Mouse (Mus musculus): ENCODE results near the gene Dennd5a. TPM values are rescaled to one million over a fixed set of nuclear protein-coding genes. Genes with fewer than 3 reads are reported as not detected.

Dennd5a gene
- polyA plus RNA-seq, 1 experiment from 2014 or later, result 58.3 TPM

GRCm38 (mm10) chr7:109866643-109867042, 93.6 kb downstream of the Dennd5a start:
- Histone ChIP-seq H3K27ac (replicated peaks; ENCODE audit: low read depth, low read length) (no peak overlapping the region), H3K9me3 (ENCODE audit: control insufficient read depth, low read length) (0 out of 2 replicates have a peak, but pooled peaks cover 3% of the 10 kb centered on the region), H3K9ac (ENCODE audit: low read depth, low read length) (no peak overlapping the region), H3K4me2 (ENCODE audit: low read depth, low read length) (no peak overlapping the region), H3K36me3 (ENCODE audit: control insufficient read depth, insufficient read depth, low read length) (no peaks in the 10 kb centered on the region), H3K27me3 (replicated peaks; ENCODE audit: control insufficient read depth, insufficient read depth, low read length) (peaks cover 25% of the 10 kb centered on the region), H3K4me1 (ENCODE audit: control insufficient read depth, insufficient read depth, low read length) (no peaks in the 10 kb centered on the region; the same call in 1 of the 2 replicates), H3K4me3 (ENCODE audit: low read depth, low read length) (no peak overlapping the region)
- ATAC-seq (ENCODE audit: low read depth), result no peak
- WGBS, result 67% methylated on average over 3 of the region's 3 CpGs
- DNase-seq (ENCODE audit: low spot score), result no peak

- ATAC-seq (ENCODE audit: low read depth) (peak; percentile 77), DNase-seq (ENCODE audit: low spot score) (peak; percentile 20)
- Histone ChIP-seq H3K4me2 (ENCODE audit: low read depth, low read length) (peak within 1 kb of the TSS; percentile 98), H3K27ac (replicated peaks; ENCODE audit: low read depth, low read length) (no peak within 1 kb of the TSS), H3K9ac (ENCODE audit: low read depth, low read length) (peak within 1 kb of the TSS; percentile 73), H3K27me3 (replicated peaks; ENCODE audit: control insufficient read depth, insufficient read depth, low read length) (peaks cover 25% of the 10 kb centered on the region), H3K4me1 (ENCODE audit: control insufficient read depth, insufficient read depth, low read length) (no peaks in the 10 kb centered on the region; the same call in 1 of the 2 replicates), H3K36me3 (ENCODE audit: control insufficient read depth, insufficient read depth, low read length) (no peaks in the 10 kb centered on the region), H3K9me3 (ENCODE audit: control insufficient read depth, low read length) (0 out of 2 replicates have a peak, but pooled peaks cover 3% of the 10 kb centered on the region), H3K4me3 (ENCODE audit: low read depth, low read length) (peak within 1 kb of the TSS; percentile 58)
- 2% methylated on average over 31 of the region's 69 CpGs for WGBS
These were observed 94.7 kb downstream of the Dennd5a start, which contains the start of gene Scube2 for GRCm38 (mm10) chr7:109865370-109866229. Gene Scube2 (minus strand): TSS chr7:109865679.

- no peak for ATAC-seq (ENCODE audit: low read depth)
These were observed 96.7 kb downstream of the Dennd5a start for GRCm38 (mm10) chr7:109863561-109863960.

GRCm38 (mm10) chr7:109860162-109860561, 100.1 kb downstream of the Dennd5a start:
- Histone ChIP-seq H3K9ac (ENCODE audit: low read depth, low read length) (no peak overlapping the region), H3K4me1 (ENCODE audit: control insufficient read depth, insufficient read depth, low read length) (no peaks in the 10 kb centered on the region), H3K9me3 (ENCODE audit: control insufficient read depth, low read length) (no peaks in the 10 kb centered on the region), H3K27ac (replicated peaks; ENCODE audit: low read depth, low read length) (no peak overlapping the region), H3K27me3 (replicated peaks; ENCODE audit: control insufficient read depth, insufficient read depth, low read length) (peaks cover 22% of the 10 kb centered on the region), H3K4me2 (ENCODE audit: low read depth, low read length) (no peak overlapping the region), H3K36me3 (ENCODE audit: control insufficient read depth, insufficient read depth, low read length) (no peaks in the 10 kb centered on the region), H3K4me3 (ENCODE audit: low read depth, low read length) (no peak overlapping the region)
- ATAC-seq (ENCODE audit: low read depth) (no peak), DNase-seq (ENCODE audit: low spot score) (no peak)
- 86% methylated on average over 7 of the region's 7 CpGs for WGBS

More at GRCm38 (mm10) chr7:109863561-109863960, 96.7 kb downstream of the Dennd5a start:
- H3K36me3 ChIP-seq (ENCODE audit: control insufficient read depth, insufficient read depth, low read length), result no peaks in the 10 kb centered on the region
- WGBS, result 25% methylated on average over 4 of the region's 4 CpGs
- no peak overlapping the region for H3K4me3 ChIP-seq (ENCODE audit: low read depth, low read length)
- H3K9me3 ChIP-seq (ENCODE audit: control insufficient read depth, low read length), result no peaks in the 10 kb centered on the region
- no peak overlapping the region for H3K27ac ChIP-seq (replicated peaks; ENCODE audit: low read depth, low read length)
- no peak overlapping the region for H3K9ac ChIP-seq (ENCODE audit: low read depth, low read length)
- H3K4me1 ChIP-seq (ENCODE audit: control insufficient read depth, insufficient read depth, low read length), result no peaks in the 10 kb centered on the region; the same call in 1 of the 2 replicates
- no peak for DNase-seq (ENCODE audit: low spot score)
- H3K27me3 ChIP-seq (replicated peaks; ENCODE audit: control insufficient read depth, insufficient read depth, low read length), result peaks cover 25% of the 10 kb centered on the region
- no peak overlapping the region for H3K4me2 ChIP-seq (ENCODE audit: low read depth, low read length)

- ATAC-seq (ENCODE audit: low read depth) (no peak), DNase-seq (ENCODE audit: low spot score) (no peak)
- H3K36me3 ChIP-seq (ENCODE audit: control insufficient read depth, insufficient read depth, low read length), result no peaks in the 10 kb centered on the region
- H3K9me3 ChIP-seq (ENCODE audit: control insufficient read depth, low read length), result no peaks in the 10 kb centered on the region
- H3K4me2 ChIP-seq (ENCODE audit: low read depth, low read length), result no peak overlapping the region
- H3K9ac ChIP-seq (ENCODE audit: low read depth, low read length), result no peak overlapping the region
- no peak overlapping the region for H3K4me3 ChIP-seq (ENCODE audit: low read depth, low read length)
- H3K27me3 ChIP-seq (replicated peaks; ENCODE audit: control insufficient read depth, insufficient read depth, low read length), result peaks cover 14% of the 10 kb centered on the region; the same call in 1 of the 2 replicates
- H3K4me1 ChIP-seq (ENCODE audit: control insufficient read depth, insufficient read depth, low read length), result no peaks in the 10 kb centered on the region
- 58% methylated on average over 6 of the region's 6 CpGs for WGBS
- H3K27ac ChIP-seq (replicated peaks; ENCODE audit: low read depth, low read length), result no peak overlapping the region
These were observed 100.9 kb downstream of the Dennd5a start for GRCm38 (mm10) chr7:109859354-109859753.

GRCm38 (mm10) chr7:109852752-109853212, 107.5 kb downstream of the Dennd5a start:
- H3K4me1 ChIP-seq (ENCODE audit: control insufficient read depth, insufficient read depth, low read length), result no peaks in the 10 kb centered on the region
- no peaks in the 10 kb centered on the region for H3K9me3 ChIP-seq (ENCODE audit: control insufficient read depth, low read length)
- peak; percentile 23 for DNase-seq (ENCODE audit: low spot score)
- H3K27ac ChIP-seq (replicated peaks; ENCODE audit: low read depth, low read length), result no peak overlapping the region
- no peak overlapping the region for H3K4me2 ChIP-seq (ENCODE audit: low read depth, low read length)
- ATAC-seq (ENCODE audit: low read depth), result peak; percentile 67; the same call in 1 of the 2 replicates
- no peak overlapping the region for H3K9ac ChIP-seq (ENCODE audit: low read depth, low read length)
- H3K4me3 ChIP-seq (ENCODE audit: low read depth, low read length), result no peak overlapping the region
- WGBS, result 58% methylated on average over 7 of the region's 7 CpGs
- H3K27me3 ChIP-seq (replicated peaks; ENCODE audit: control insufficient read depth, insufficient read depth, low read length), result no peaks in the 10 kb centered on the region
- no peaks in the 10 kb centered on the region for H3K36me3 ChIP-seq (ENCODE audit: control insufficient read depth, insufficient read depth, low read length)

- no peaks in the 10 kb centered on the region for H3K9me3 ChIP-seq (ENCODE audit: control insufficient read depth, low read length)
- no peak for DNase-seq (ENCODE audit: low spot score)
- no peak overlapping the region for H3K4me2 ChIP-seq (ENCODE audit: low read depth, low read length)
- H3K4me3 ChIP-seq (ENCODE audit: low read depth, low read length), result no peak overlapping the region
- H3K36me3 ChIP-seq (ENCODE audit: control insufficient read depth, insufficient read depth, low read length), result no peaks in the 10 kb centered on the region
- H3K27me3 ChIP-seq (replicated peaks; ENCODE audit: control insufficient read depth, insufficient read depth, low read length), result no peaks in the 10 kb centered on the region
- no peak overlapping the region for H3K9ac ChIP-seq (ENCODE audit: low read depth, low read length)
- H3K4me1 ChIP-seq (ENCODE audit: control insufficient read depth, insufficient read depth, low read length), result no peaks in the 10 kb centered on the region
- no peak overlapping the region for H3K27ac ChIP-seq (replicated peaks; ENCODE audit: low read depth, low read length)
- WGBS, result 91% methylated on average over 7 of the region's 7 CpGs
- no peak for ATAC-seq (ENCODE audit: low read depth)
These were observed 108.3 kb downstream of the Dennd5a start for GRCm38 (mm10) chr7:109852017-109852416.

- Histone ChIP-seq H3K9me3 (ENCODE audit: control insufficient read depth, low read length) (no peaks in the 10 kb centered on the region), H3K4me3 (ENCODE audit: low read depth, low read length) (no peak overlapping the region), H3K27ac (replicated peaks; ENCODE audit: low read depth, low read length) (no peak overlapping the region), H3K36me3 (ENCODE audit: control insufficient read depth, insufficient read depth, low read length) (no peaks in the 10 kb centered on the region), H3K9ac (ENCODE audit: low read depth, low read length) (no peak overlapping the region), H3K27me3 (replicated peaks; ENCODE audit: control insufficient read depth, insufficient read depth, low read length) (no peaks in the 10 kb centered on the region), H3K4me2 (ENCODE audit: low read depth, low read length) (no peak overlapping the region), H3K4me1 (ENCODE audit: control insufficient read depth, insufficient read depth, low read length) (no peaks in the 10 kb centered on the region)
- ATAC-seq (ENCODE audit: low read depth), result no peak
- 49% methylated on average over 3 of the region's 3 CpGs for WGBS
- no peak for DNase-seq (ENCODE audit: low spot score)
These were observed 109.7 kb downstream of the Dennd5a start for GRCm38 (mm10) chr7:109850531-109850930.
